Mouse (Mus musculus) embryonic facial prominence, embryonic 11.5 days (tissue): ENCODE results near the gene Trp63. TPM values are rescaled to one million over a fixed set of nuclear protein-coding genes. Genes with fewer than 3 reads are reported as not detected.

Experiments
- ATAC-seq: fragments of 200-750 bp; cut with Nextera tagmentation; replicated peaks from 2 replicates; pipeline ENCODE4 v1.8.0; 2017; ENCODE audit warnings: low read depth; ENCODE audit not compliant: insufficient number of reproducible peaks, low FRiP score, low TSS enrichment
- DNase-seq: peaks from one replicate; pipeline ENCODE4 v3.0.0-alpha.2; 2015; ENCODE audit warnings: low spot score
- H3K27ac ChIP-seq: fragments of 300-500 bp; sonication (generic); replicated peaks from 2 replicates; pipeline ENCODE4 v1.5.1; 2014; ENCODE audit warnings: mild to moderate bottlenecking, low read depth, low read length, control low read depth
- H3K27me3 ChIP-seq: fragments of 300-500 bp; sonication (generic); 2 replicates; pipeline ENCODE4 v1.6.1; 2014; ENCODE audit warnings: mild to moderate bottlenecking, low read length, moderate library complexity, mixed read lengths; ENCODE audit not compliant: control insufficient read depth, insufficient read depth
- H3K36me3 ChIP-seq: fragments of 300-500 bp; sonication (generic); replicated peaks from 2 replicates; pipeline ENCODE4 v1.6.1; 2014; ENCODE audit warnings: low read depth, mild to moderate bottlenecking, low read length, moderate library complexity, mixed read lengths; ENCODE audit not compliant: control insufficient read depth, insufficient read depth
- H3K4me1 ChIP-seq: fragments of 300-500 bp; sonication (generic); 2 replicates; pipeline ENCODE4 v1.6.1; 2014; ENCODE audit warnings: low read length, mixed read lengths; ENCODE audit not compliant: control insufficient read depth, insufficient read depth
- H3K4me2 ChIP-seq: fragments of 300-500 bp; sonication (generic); 2 replicates; pipeline ENCODE4 v1.6.1; 2014; ENCODE audit warnings: low read depth, mild to moderate bottlenecking, control low read depth, low read length, moderate library complexity
- H3K4me3 ChIP-seq: fragments of 300-500 bp; sonication (generic); 2 replicates; pipeline ENCODE4 v1.5.1; 2014; ENCODE audit warnings: low read depth, low read length, control low read depth
- H3K9ac ChIP-seq: fragments of 300-500 bp; sonication (generic); replicated peaks from 2 replicates; pipeline ENCODE4 v1.6.1; 2014; ENCODE audit warnings: mild to moderate bottlenecking, control low read depth, low read length
- H3K9me3 ChIP-seq: fragments of 300-500 bp; sonication (generic); replicated peaks from 2 replicates; pipeline ENCODE4 v1.6.1; 2016; ENCODE audit warnings: mild to moderate bottlenecking, low read length, inconsistent platforms, mixed read lengths; ENCODE audit not compliant: control insufficient read depth
- WGBS: fragments of 180-500 bp; shearing (Covaris S2); extraction: QIAGEN DNeasy Blood & Tissue Kit; methylation state at CpG from one replicate; pipeline ENCODE4 v1.1.7; 2014; 5-methylcytosine and 5-hydroxymethylcytosine counted together
- polyA plus RNA-seq: library from polyadenylated mRNA; unstranded; fragments of >200 nt; fragmentation: Nextera tagmentation; extraction: Ambion mirVana; gene quantifications from 2 replicates; pipeline ENCODE4 v1.2.1, GENCODE M21; 2014

The Trp63 gene
- polyA plus RNA-seq, 1 experiment from 2014 or later = 20.8 TPM

DNA sequence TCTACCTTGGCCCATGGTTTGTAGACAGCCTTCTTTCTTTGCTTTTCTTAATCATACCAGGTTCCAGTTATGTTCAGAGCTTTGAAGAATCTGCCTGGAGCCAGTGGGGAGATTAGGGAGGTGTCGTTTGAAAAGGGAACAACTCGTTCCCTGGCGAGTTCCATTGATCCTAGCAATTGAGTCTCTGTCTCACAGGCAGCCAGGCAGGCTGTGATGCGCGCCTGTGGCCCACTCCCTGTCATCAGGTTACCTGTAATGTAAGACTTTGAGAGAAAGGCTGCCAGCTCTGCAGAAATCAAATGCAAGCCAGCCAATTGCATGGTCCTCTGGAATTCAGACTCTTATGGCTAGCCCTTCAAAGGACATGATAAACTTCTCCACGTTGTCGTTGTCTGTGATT is 142.5 kb downstream of the Trp63 start:
- H3K27ac ChIP-seq = no peak overlapping the region
- 50% methylated on average over 7 of the region's 7 CpGs for WGBS
- no peak overlapping the region for H3K4me3 ChIP-seq
- H3K36me3 ChIP-seq = no peaks in the 10 kb centered on the region
- DNase-seq = no peak
- ATAC-seq = no peak
- H3K9ac ChIP-seq = no peak overlapping the region
- H3K4me1 ChIP-seq = no peaks in the 10 kb centered on the region
- H3K9me3 ChIP-seq = no peaks in the 10 kb centered on the region
- H3K27me3 ChIP-seq = no peaks in the 10 kb centered on the region
- H3K4me2 ChIP-seq = no peak overlapping the region

DNA sequence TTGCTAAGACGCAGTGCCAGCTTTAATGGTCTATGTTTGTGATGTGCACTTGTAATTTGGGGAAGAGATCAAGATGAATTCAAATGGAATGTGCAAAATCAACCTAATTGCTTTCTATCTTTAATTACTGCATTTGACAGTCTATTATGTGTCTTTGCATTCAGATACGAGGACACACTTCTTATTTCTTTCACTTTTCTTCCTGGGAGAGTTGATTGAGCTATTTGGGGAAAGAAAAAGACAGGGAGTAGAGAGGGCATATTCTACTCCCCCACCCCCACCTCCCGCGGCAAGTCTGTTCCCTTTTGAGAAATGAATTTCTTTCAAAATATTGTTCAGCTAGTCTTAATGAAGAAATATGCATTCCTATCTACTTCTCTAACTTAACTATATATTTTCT is 149.0 kb downstream of the Trp63 start:
- Histone ChIP-seq H3K4me1 (no peaks in the 10 kb centered on the region), H3K9me3 (no peaks in the 10 kb centered on the region), H3K4me2 (no peak overlapping the region), H3K27me3 (no peaks in the 10 kb centered on the region), H3K4me3 (no peak overlapping the region), H3K27ac (no peak overlapping the region), H3K36me3 (no peaks in the 10 kb centered on the region), H3K9ac (no peak overlapping the region)
- no peak for ATAC-seq
- WGBS = 81% methylated on average over 4 of the region's 4 CpGs
- no peak for DNase-seq

DNA sequence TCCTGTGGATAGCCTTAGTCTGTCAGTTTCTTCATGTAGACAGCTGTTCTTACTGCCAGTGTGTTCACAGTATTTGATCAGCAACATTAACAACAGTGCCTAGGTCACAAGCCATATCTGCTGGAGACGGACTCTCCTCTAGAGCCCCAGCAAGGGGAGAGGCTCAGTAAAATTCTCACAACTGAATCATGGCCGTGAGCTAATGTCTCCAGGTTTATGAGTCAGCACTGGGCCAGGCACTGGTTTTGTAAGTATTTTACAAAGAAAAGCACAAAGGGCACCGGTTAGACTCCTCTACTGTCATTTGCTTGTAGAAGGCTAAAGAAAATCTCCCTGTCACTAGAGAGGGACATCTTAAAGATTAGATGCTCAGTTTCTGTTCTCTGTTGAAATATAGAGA is 151.7 kb downstream of the Trp63 start:
- WGBS = 89% methylated on average over 3 of the region's 3 CpGs
- H3K9ac ChIP-seq = no peak overlapping the region

DNA sequence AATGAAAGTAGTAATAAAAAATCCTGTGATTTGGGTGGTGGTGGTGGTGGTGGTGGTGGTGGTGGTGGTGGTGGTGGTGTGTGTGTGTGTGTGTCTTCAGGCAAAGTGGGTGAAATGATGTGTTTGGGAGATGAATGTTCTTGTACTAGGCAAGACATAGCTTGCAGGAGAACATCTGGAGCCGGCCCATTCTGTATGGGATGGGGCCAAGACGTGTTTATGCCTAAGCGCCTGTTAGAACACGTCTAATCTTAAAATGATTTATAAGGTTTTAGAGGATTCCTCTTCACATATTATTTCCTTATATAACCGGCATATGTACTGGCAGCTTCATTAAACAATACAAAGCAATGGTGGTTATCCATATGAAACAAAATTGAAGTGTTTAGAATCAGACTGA is 152.2 kb downstream of the Trp63 start:
- H3K4me2 ChIP-seq = no peak overlapping the region
- no peak overlapping the region for H3K4me3 ChIP-seq
- 93% methylated on average over 5 of the region's 5 CpGs for WGBS
- H3K27me3 ChIP-seq = no peaks in the 10 kb centered on the region
- ATAC-seq (no peak), DNase-seq (no peak)
- no peak overlapping the region for H3K9ac ChIP-seq
- no peaks in the 10 kb centered on the region for H3K4me1 ChIP-seq
- no peaks in the 10 kb centered on the region for H3K9me3 ChIP-seq
- H3K36me3 ChIP-seq = no peaks in the 10 kb centered on the region
- H3K27ac ChIP-seq = no peak overlapping the region

More for the DNA sequence above, 151.7 kb downstream of the Trp63 start:
- Histone ChIP-seq H3K27ac (no peak overlapping the region), H3K36me3 (no peaks in the 10 kb centered on the region), H3K4me2 (no peak overlapping the region), H3K4me3 (no peak overlapping the region), H3K9me3 (no peaks in the 10 kb centered on the region), H3K27me3 (no peaks in the 10 kb centered on the region), H3K4me1 (no peaks in the 10 kb centered on the region)
- DNase-seq (no peak), ATAC-seq (no peak)

DNA sequence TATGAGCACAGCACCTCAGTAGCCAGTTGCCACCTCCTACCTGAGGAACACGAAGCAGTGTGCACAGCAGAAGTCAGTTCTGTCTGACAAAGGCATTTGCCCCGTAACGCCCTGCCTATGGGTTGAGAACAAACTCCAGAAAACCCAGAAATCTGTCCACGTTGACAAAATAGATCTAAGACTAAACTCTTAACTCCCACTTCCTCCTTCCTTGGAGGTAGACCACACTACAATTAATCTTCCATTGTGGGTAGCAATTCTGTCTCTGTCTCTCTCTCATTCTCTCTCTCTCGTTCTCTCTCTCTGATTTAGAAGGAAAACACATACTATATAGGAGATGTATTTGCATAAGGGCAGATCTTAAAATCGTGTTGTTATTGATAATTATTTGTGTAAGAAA is 159.4 kb downstream of the Trp63 start:
- H3K4me2 ChIP-seq = no peak overlapping the region
- whole genome bisulfite sequencing = 80% methylated on average over 6 of the region's 6 CpGs
- no peak overlapping the region for H3K9ac ChIP-seq
- no peaks in the 10 kb centered on the region for H3K27me3 ChIP-seq
- ATAC-seq (no peak), DNase-seq (no peak)
- H3K4me1 ChIP-seq = no peaks in the 10 kb centered on the region
- H3K36me3 ChIP-seq = no peaks in the 10 kb centered on the region
- H3K27ac ChIP-seq = no peak overlapping the region
- H3K4me3 ChIP-seq = no peak overlapping the region
- H3K9me3 ChIP-seq = no peaks in the 10 kb centered on the region

DNA sequence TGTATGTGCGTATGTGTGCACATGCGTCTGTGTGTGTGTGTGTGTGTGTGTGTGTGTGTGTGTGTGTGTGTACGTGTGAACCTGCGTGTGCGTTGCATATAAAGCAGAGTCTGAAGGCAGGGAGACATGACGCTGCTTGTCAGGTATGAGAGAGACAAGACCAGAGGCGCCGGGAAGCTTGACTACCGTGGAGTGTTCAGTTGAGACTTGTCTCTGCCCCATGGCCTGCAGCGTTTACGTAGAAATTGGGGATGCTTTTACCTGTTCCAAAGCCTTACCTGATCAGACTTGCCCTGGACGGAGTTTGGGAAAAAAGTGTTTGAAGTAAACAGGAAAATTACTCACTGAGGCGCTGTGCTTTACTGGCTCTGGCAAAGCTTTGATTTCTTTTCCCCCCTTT is 160.1 kb downstream of the Trp63 start:
- Histone ChIP-seq H3K4me2 (no peak overlapping the region), H3K27me3 (no peaks in the 10 kb centered on the region), H3K4me3 (no peak overlapping the region), H3K36me3 (no peaks in the 10 kb centered on the region), H3K9ac (no peak overlapping the region), H3K4me1 (no peaks in the 10 kb centered on the region), H3K27ac (no peak overlapping the region), H3K9me3 (no peaks in the 10 kb centered on the region)
- ATAC-seq (no peak), DNase-seq (peak; percentile 45)
- WGBS = 90% methylated on average over 13 of the region's 13 CpGs

DNA sequence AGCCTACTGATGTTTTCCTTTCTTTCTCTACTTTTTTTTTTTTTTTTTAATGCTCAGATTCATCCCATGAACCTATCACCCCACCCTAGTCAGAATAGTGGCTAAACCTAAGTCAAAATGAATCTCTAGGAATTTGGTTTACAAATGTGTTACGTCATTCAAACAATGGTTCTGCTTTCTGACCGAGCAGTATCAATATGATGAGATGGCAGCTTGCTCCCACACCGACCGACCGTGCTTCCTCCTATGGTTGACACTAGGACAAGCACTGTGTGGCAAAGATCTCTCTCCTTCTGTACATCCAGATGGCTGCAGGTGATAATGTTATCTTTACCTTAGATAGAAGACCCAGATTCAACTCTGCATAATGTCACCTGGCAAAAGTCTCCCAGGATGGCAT is 163.0 kb downstream of the Trp63 start:
- Histone ChIP-seq H3K27me3 (no peaks in the 10 kb centered on the region), H3K27ac (no peak overlapping the region), H3K9ac (no peak overlapping the region), H3K4me1 (no peaks in the 10 kb centered on the region; the same call in 1 of the 2 replicates), H3K4me3 (no peak overlapping the region), H3K36me3 (no peaks in the 10 kb centered on the region), H3K4me2 (no peak overlapping the region), H3K9me3 (no peaks in the 10 kb centered on the region)
- DNase-seq (no peak), ATAC-seq (no peak)
- 86% methylated on average over 5 of the region's 5 CpGs for WGBS

DNA sequence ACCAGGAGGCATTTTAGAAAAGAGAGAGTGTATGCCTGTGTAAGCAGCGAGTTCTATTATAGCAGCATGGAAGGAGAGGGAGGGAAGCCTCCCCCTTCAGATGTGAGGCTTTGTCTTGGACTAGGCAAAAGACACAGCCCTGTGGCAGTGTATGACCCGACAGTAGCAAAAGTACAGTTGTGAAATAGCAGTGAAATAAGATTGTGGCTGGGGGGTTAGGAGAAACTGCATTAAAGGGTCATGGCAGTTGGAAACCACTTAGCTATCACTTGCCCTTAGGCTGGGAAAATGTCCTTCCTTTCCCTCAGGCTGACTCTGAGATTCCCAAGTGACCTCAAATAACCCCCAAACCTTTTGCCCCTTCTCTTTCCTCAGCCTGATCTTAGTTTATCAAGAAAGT is 164.9 kb downstream of the Trp63 start:
- no peak overlapping the region for H3K27ac ChIP-seq
- no peaks in the 10 kb centered on the region; the same call in 1 of the 2 replicates for H3K4me1 ChIP-seq
- no peaks in the 10 kb centered on the region for H3K36me3 ChIP-seq
- H3K4me3 ChIP-seq = no peak overlapping the region
- DNase-seq (no peak), ATAC-seq (no peak)
- no peaks in the 10 kb centered on the region for H3K9me3 ChIP-seq
- H3K4me2 ChIP-seq = no peak overlapping the region
- 58% methylated on average over 2 of the region's 2 CpGs for WGBS
- H3K27me3 ChIP-seq = no peaks in the 10 kb centered on the region
- H3K9ac ChIP-seq = no peak overlapping the region
